Mouse (Mus musculus) embryonic facial prominence, embryonic 12.5 days (tissue): Measurements from ENCODE around the gene Mymx. TPM values are rescaled to one million over a fixed set of nuclear protein-coding genes. Genes with fewer than 3 reads are reported as not detected.

Experiments used
- ATAC-seq: fragments of 200-750 bp; cut with Nextera tagmentation; 2 replicates; pipeline ENCODE4 v1.8.0; 2017; ENCODE audit not compliant: insufficient number of reproducible peaks, insufficient read depth, low FRiP score, low TSS enrichment
- H3K27ac ChIP-seq: fragments of 300-500 bp; sonication (generic); 2 replicates; pipeline ENCODE4 v1.5.1; 2016; ENCODE audit warnings: mild to moderate bottlenecking
- H3K27me3 ChIP-seq: fragments of 300-500 bp; sonication (generic); 2 replicates; pipeline ENCODE4 v1.6.1; 2016; ENCODE audit warnings: mild to moderate bottlenecking, moderate library complexity
- H3K36me3 ChIP-seq: fragments of 300-500 bp; sonication (generic); 2 replicates; pipeline ENCODE4 v1.6.1; 2016; ENCODE audit warnings: mild to moderate bottlenecking
- H3K4me1 ChIP-seq: fragments of 300-500 bp; sonication (generic); 2 replicates; pipeline ENCODE4 v1.6.1; 2016
- H3K4me2 ChIP-seq: fragments of 300-500 bp; sonication (generic); replicated peaks from 2 replicates; pipeline ENCODE4 v1.6.1; 2016; ENCODE audit warnings: mild to moderate bottlenecking, moderate library complexity
- H3K4me3 ChIP-seq: fragments of 300-500 bp; sonication (generic); 2 replicates; pipeline ENCODE4 v1.5.1; 2016; ENCODE audit warnings: mild to moderate bottlenecking
- H3K9ac ChIP-seq: fragments of 300-500 bp; sonication (generic); 2 replicates; pipeline ENCODE4 v1.6.1; 2016; ENCODE audit warnings: mild to moderate bottlenecking, moderate library complexity
- H3K9me3 ChIP-seq: fragments of 300-500 bp; sonication (generic); 2 replicates; pipeline ENCODE4 v1.6.1; 2016; ENCODE audit warnings: mild to moderate bottlenecking, moderate library complexity
- WGBS: fragments of 180-500 bp; shearing (Covaris S2); methylation state at CpG from one replicate; pipeline ENCODE4 v1.1.7; 2016; 5-methylcytosine and 5-hydroxymethylcytosine counted together
- polyA plus RNA-seq: library from polyadenylated mRNA; unstranded; fragments of >200 nt; fragmentation: Nextera tagmentation; extraction: Ambion mirVana; gene quantifications from 2 replicates; pipeline ENCODE4 v1.2.1, GENCODE M21; 2016

The Mymx gene
- polyA plus RNA-seq, 1 experiment from 2014 or later = 10.7 TPM

GRCm38 (mm10) chr17:45594881-45595735 lies 6.8 kb downstream of the Mymx start:
- peaks cover 62% of the 10 kb centered on the region for H3K4me1 ChIP-seq
- 1% methylated on average over 58 of the region's 58 CpGs for WGBS
- peaks cover 31% of the 10 kb centered on the region for H3K27me3 ChIP-seq

GRCm38 (mm10) chr17:45594195-45594594 lies 7.7 kb downstream of the Mymx start:
- Histone ChIP-seq H3K27ac (no peak overlapping the region), H3K36me3 (no peaks in the 10 kb centered on the region), H3K4me3 (peak overlapping the region; percentile 52), H3K4me1 (peaks cover 53% of the 10 kb centered on the region), H3K27me3 (peaks cover 30% of the 10 kb centered on the region), H3K9me3 (no peaks in the 10 kb centered on the region), H3K9ac (no peak overlapping the region), H3K4me2 (peak overlapping the region; percentile 98)
- ATAC-seq = no peak
- 34% methylated on average over 8 of the region's 8 CpGs for WGBS

More at GRCm38 (mm10) chr17:45594881-45595735, 6.8 kb downstream of the Mymx start:
- Histone ChIP-seq H3K9ac (peak overlapping the region; percentile 68), H3K4me2 (peak overlapping the region; percentile 98), H3K9me3 (no peaks in the 10 kb centered on the region), H3K27ac (0 out of 2 replicates have a peak overlapping the region, but pooled peaks have one; percentile 26), H3K4me3 (peak overlapping the region; percentile 52), H3K36me3 (no peaks in the 10 kb centered on the region)
- peak; percentile 64 for ATAC-seq

- no peaks in the 10 kb centered on the region for H3K36me3 ChIP-seq
- no peaks in the 10 kb centered on the region for H3K9me3 ChIP-seq
- H3K9ac ChIP-seq = no peak overlapping the region
- ATAC-seq = no peak
- 20% methylated on average over 8 of the region's 8 CpGs for WGBS
- peaks cover 30% of the 10 kb centered on the region for H3K27me3 ChIP-seq
- H3K4me2 ChIP-seq = peak overlapping the region; percentile 98; the same call in 1 of the 2 replicates
- no peak overlapping the region for H3K4me3 ChIP-seq
- no peak overlapping the region for H3K27ac ChIP-seq
- peaks cover 52% of the 10 kb centered on the region for H3K4me1 ChIP-seq
These were observed 8.4 kb downstream of the Mymx start for GRCm38 (mm10) chr17:45593479-45593878.

- Histone ChIP-seq H3K9ac (peak overlapping the region; percentile 17; the same call in 1 of the 2 replicates), H3K4me1 (peaks cover 52% of the 10 kb centered on the region), H3K27me3 (peaks cover 30% of the 10 kb centered on the region), H3K27ac (0 out of 2 replicates have a peak overlapping the region, but pooled peaks have one; percentile 18), H3K36me3 (no peaks in the 10 kb centered on the region), H3K4me3 (no peak overlapping the region), H3K9me3 (no peaks in the 10 kb centered on the region), H3K4me2 (peak overlapping the region; percentile 98)
- 54% methylated on average over 8 of the region's 8 CpGs for WGBS
- ATAC-seq = no peak
These were observed 9.1 kb downstream of the Mymx start for GRCm38 (mm10) chr17:45592606-45593431.

- peak overlapping the region; percentile 17; the same call in 1 of the 2 replicates for H3K9ac ChIP-seq
- no peak for ATAC-seq
- H3K36me3 ChIP-seq = no peaks in the 10 kb centered on the region; the same call in 1 of the 2 replicates
- no peak overlapping the region for H3K4me3 ChIP-seq
- H3K4me1 ChIP-seq = peaks cover 50% of the 10 kb centered on the region
- peak overlapping the region; percentile 28 for H3K4me2 ChIP-seq
- 39% methylated on average over 16 of the region's 16 CpGs for WGBS
- 0 out of 2 replicates have a peak overlapping the region, but pooled peaks have one; percentile 18 for H3K27ac ChIP-seq
- H3K9me3 ChIP-seq = peaks cover 2% of the 10 kb centered on the region; the same call in 1 of the 2 replicates
- peaks cover 27% of the 10 kb centered on the region for H3K27me3 ChIP-seq
These were observed 9.9 kb downstream of the Mymx start for GRCm38 (mm10) chr17:45591701-45592605.

- Histone ChIP-seq H3K27ac (no peak overlapping the region), H3K4me3 (no peak overlapping the region), H3K4me1 (peaks cover 45% of the 10 kb centered on the region), H3K27me3 (peaks cover 20% of the 10 kb centered on the region; the same call in 1 of the 2 replicates), H3K9ac (no peak overlapping the region), H3K4me2 (no peak overlapping the region), H3K9me3 (peaks cover 9% of the 10 kb centered on the region; the same call in 1 of the 2 replicates), H3K36me3 (peaks cover 5% of the 10 kb centered on the region)
- no peak for ATAC-seq
- WGBS = 58% methylated on average over 6 of the region's 6 CpGs
These were observed 11.5 kb downstream of the Mymx start for GRCm38 (mm10) chr17:45590410-45590809.

GRCm38 (mm10) chr17:45589844-45590243 lies 12.1 kb downstream of the Mymx start:
- H3K4me1 ChIP-seq = peaks cover 45% of the 10 kb centered on the region

GRCm38 (mm10) chr17:45589236-45589635 lies 12.7 kb downstream of the Mymx start:
- H3K9ac ChIP-seq = no peak overlapping the region
- H3K27me3 ChIP-seq = peaks cover 10% of the 10 kb centered on the region; the same call in 1 of the 2 replicates
- no peak for ATAC-seq
- WGBS = 96% methylated on average over 7 of the region's 7 CpGs
- H3K4me3 ChIP-seq = no peak overlapping the region
- peaks cover 45% of the 10 kb centered on the region for H3K4me1 ChIP-seq
- no peak overlapping the region for H3K27ac ChIP-seq
- peaks cover 9% of the 10 kb centered on the region; the same call in 1 of the 2 replicates for H3K9me3 ChIP-seq
- no peak overlapping the region for H3K4me2 ChIP-seq
- H3K36me3 ChIP-seq = peaks cover 5% of the 10 kb centered on the region

More at GRCm38 (mm10) chr17:45589844-45590243, 12.1 kb downstream of the Mymx start:
- Histone ChIP-seq H3K36me3 (peaks cover 5% of the 10 kb centered on the region), H3K27me3 (peaks cover 15% of the 10 kb centered on the region; the same call in 1 of the 2 replicates), H3K4me3 (no peak overlapping the region), H3K9me3 (peaks cover 9% of the 10 kb centered on the region; the same call in 1 of the 2 replicates), H3K27ac (no peak overlapping the region), H3K4me2 (no peak overlapping the region), H3K9ac (no peak overlapping the region)
- ATAC-seq = no peak
- 91% methylated on average over 8 of the region's 8 CpGs for WGBS

- H3K27ac ChIP-seq = no peak overlapping the region
- no peak overlapping the region for H3K4me3 ChIP-seq
- H3K4me1 ChIP-seq = peaks cover 38% of the 10 kb centered on the region
- peaks cover 1% of the 10 kb centered on the region; the same call in 1 of the 2 replicates for H3K27me3 ChIP-seq
- H3K9ac ChIP-seq = no peak overlapping the region
- ATAC-seq = no peak
- 87% methylated on average over 7 of the region's 7 CpGs for WGBS
- no peak overlapping the region for H3K4me2 ChIP-seq
- peaks cover 9% of the 10 kb centered on the region; the same call in 1 of the 2 replicates for H3K9me3 ChIP-seq
- peaks cover 5% of the 10 kb centered on the region for H3K36me3 ChIP-seq
These were observed 13.5 kb downstream of the Mymx start for GRCm38 (mm10) chr17:45588370-45588769.

- no peak overlapping the region for H3K27ac ChIP-seq
- WGBS = 96% methylated on average over 3 of the region's 3 CpGs
- peaks cover 5% of the 10 kb centered on the region for H3K36me3 ChIP-seq
These were observed 15.5 kb downstream of the Mymx start for GRCm38 (mm10) chr17:45586449-45586837.

More at GRCm38 (mm10) chr17:45586449-45586837, 15.5 kb downstream of the Mymx start:
- H3K9ac ChIP-seq = no peak overlapping the region
- H3K9me3 ChIP-seq = peaks cover 9% of the 10 kb centered on the region; the same call in 1 of the 2 replicates
- H3K27me3 ChIP-seq = no peaks in the 10 kb centered on the region
- no peak for ATAC-seq
- no peak overlapping the region for H3K4me3 ChIP-seq
- H3K4me2 ChIP-seq = no peak overlapping the region
- H3K4me1 ChIP-seq = peaks cover 19% of the 10 kb centered on the region
